Mouse (Mus musculus) small intestine, adult 2 months (tissue): ENCODE data around the gene Scube3.

Experiments used
- CTCF ChIP-seq: fragments of 200-500 bp; IDR thresholded peaks from 2 replicates; pipeline ENCODE4 v1.5.1; 2012; ENCODE audit warnings: low read depth, mild to moderate bottlenecking, control low read depth, inconsistent platforms, low read length, moderate library complexity, mixed read lengths; ENCODE audit not compliant: insufficient replicate concordance, insufficient read length; ENCODE audit errors: extremely low read depth
- POLR2A ChIP-seq: fragments of 200-500 bp; IDR thresholded peaks from 2 replicates; pipeline ENCODE4 v1.6.1; 2012; ENCODE audit warnings: low read depth, mild to moderate bottlenecking, control low read depth, inconsistent platforms, low read length, moderate library complexity

GRCm38 (mm10) chr17:28160361-28160760 is 18.4 kb downstream of the Scube3 start:
- TF ChIP-seq POLR2A (no peak), CTCF (no peak)
